Mouse (Mus musculus) ES-Bruce4 (cell line): ENCODE results near the gene Gm28053. TPM values are rescaled to one million over a fixed set of nuclear protein-coding genes. Genes with fewer than 3 reads are reported as not detected.

Experiments
- H3K27ac ChIP-seq: 2 replicates; pipeline ENCODE4 v1.5.1; 2012; ENCODE audit warnings: low read length, inconsistent platforms; ENCODE audit not compliant: insufficient read depth
- H3K27me3 ChIP-seq: 2 replicates; pipeline ENCODE4 v1.6.1; 2012; ENCODE audit warnings: mild to moderate bottlenecking, low read length, inconsistent platforms; ENCODE audit not compliant: control insufficient read depth, poor library complexity, insufficient read depth, severe bottlenecking
- H3K36me3 ChIP-seq: 2 replicates; pipeline ENCODE4 v1.6.1; 2012; ENCODE audit warnings: inconsistent platforms, mild to moderate bottlenecking, low read length, moderate library complexity; ENCODE audit not compliant: control insufficient read depth, poor library complexity, insufficient read depth, severe bottlenecking
- H3K4me1 ChIP-seq: one replicate; pipeline ENCODE4 v1.8.1; 2011; ENCODE audit warnings: low read length; ENCODE audit not compliant: control insufficient read depth, insufficient read depth
- H3K4me3 ChIP-seq: 2 replicates; pipeline ENCODE4 v1.5.1; 2011; ENCODE audit warnings: low read depth, mild to moderate bottlenecking, low read length
- H3K9ac ChIP-seq: 2 replicates; pipeline ENCODE4 v1.6.1; 2012; ENCODE audit warnings: low read depth, mild to moderate bottlenecking, inconsistent platforms; ENCODE audit not compliant: poor library complexity, severe bottlenecking
- H3K9me3 ChIP-seq: replicated peaks from 2 replicates; pipeline ENCODE4 v1.6.1; 2012; ENCODE audit warnings: mild to moderate bottlenecking, low read length, inconsistent platforms; ENCODE audit not compliant: control insufficient read depth, poor library complexity, insufficient read depth, severe bottlenecking
- CTCF ChIP-seq: IDR thresholded peaks from one replicate; pipeline ENCODE4 v1.8.1; 2011; ENCODE audit warnings: low read depth, low read length
- EP300 ChIP-seq: IDR thresholded peaks from 2 replicates; pipeline ENCODE4 v1.6.1; 2011; ENCODE audit warnings: low read depth, low read length; ENCODE audit not compliant: insufficient read depth
- POLR2A ChIP-seq: IDR thresholded peaks from one replicate; pipeline ENCODE4 v1.8.1; 2011; ENCODE audit warnings: low read length; ENCODE audit not compliant: insufficient read depth
- polyA plus RNA-seq: library from polyadenylated mRNA; stranded (reverse); fragments of >200 nt; gene quantifications from 2 replicates; pipeline ENCODE4 v1.2.4, GENCODE M21; 2011; ENCODE audit warnings: low read depth; ENCODE audit not compliant: missing spikeins, insufficient read depth, insufficient read length

Gene Gm28053
- polyA plus RNA-seq, 1 experiment = not detected

DNA sequence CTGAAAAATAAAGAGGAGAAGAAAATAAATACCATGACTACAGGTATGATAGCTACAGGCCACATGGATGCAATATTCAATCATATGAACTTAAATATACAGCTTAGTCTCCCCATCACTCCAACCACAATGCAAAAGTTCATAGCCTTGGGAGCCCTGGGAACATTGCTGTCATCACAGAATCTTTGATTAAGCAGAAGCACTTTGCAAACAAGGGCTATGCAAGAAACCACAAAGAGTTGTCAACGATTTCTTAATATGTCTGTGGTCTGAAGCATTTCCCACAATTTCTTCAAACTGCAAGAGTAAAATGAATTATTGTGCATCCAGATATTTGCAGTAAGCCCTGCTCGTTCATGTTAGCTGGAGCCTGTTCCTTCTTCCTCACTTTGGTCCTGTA, 18.6 kb downstream of the Gm28053 start:
- Histone ChIP-seq H3K9ac (no peak overlapping the region), H3K27me3 (no peaks in the 10 kb centered on the region; the same call in 1 of the 2 replicates), H3K4me1 (no peaks in the 10 kb centered on the region), H3K9me3 (no peaks in the 10 kb centered on the region), H3K36me3 (no peaks in the 10 kb centered on the region), H3K4me3 (no peak overlapping the region), H3K27ac (no peak overlapping the region)
- TF ChIP-seq POLR2A (no peak), EP300 (no peak), CTCF (no peak)

DNA sequence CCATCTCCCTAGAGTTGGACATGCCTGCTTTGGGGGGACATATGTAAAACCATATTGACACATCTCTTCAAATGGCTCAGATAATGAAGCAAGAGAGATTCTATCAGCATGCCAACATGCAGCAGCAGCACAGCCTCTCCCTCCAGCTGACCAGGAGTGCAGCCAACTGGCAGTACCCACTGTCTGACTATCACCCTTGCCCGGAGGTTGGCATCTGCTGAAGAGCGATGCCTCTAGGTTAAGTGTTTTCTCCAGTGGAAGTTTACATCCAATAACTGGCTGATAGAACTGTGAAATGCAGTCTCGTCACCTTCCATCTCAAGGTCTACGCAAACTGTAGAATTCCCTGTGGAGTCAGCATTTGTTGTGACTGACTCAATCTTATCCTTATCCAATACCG, 19.3 kb downstream of the Gm28053 start:
- no peaks in the 10 kb centered on the region for H3K36me3 ChIP-seq
- H3K9me3 ChIP-seq = no peaks in the 10 kb centered on the region
- no peak overlapping the region for H3K27ac ChIP-seq
- no peaks in the 10 kb centered on the region for H3K4me1 ChIP-seq
- no peak for TF ChIP-seq CTCF
- TF ChIP-seq EP300 = no peak
- no peak overlapping the region for H3K4me3 ChIP-seq
- no peak overlapping the region for H3K9ac ChIP-seq
- no peaks in the 10 kb centered on the region; the same call in 1 of the 2 replicates for H3K27me3 ChIP-seq

DNA sequence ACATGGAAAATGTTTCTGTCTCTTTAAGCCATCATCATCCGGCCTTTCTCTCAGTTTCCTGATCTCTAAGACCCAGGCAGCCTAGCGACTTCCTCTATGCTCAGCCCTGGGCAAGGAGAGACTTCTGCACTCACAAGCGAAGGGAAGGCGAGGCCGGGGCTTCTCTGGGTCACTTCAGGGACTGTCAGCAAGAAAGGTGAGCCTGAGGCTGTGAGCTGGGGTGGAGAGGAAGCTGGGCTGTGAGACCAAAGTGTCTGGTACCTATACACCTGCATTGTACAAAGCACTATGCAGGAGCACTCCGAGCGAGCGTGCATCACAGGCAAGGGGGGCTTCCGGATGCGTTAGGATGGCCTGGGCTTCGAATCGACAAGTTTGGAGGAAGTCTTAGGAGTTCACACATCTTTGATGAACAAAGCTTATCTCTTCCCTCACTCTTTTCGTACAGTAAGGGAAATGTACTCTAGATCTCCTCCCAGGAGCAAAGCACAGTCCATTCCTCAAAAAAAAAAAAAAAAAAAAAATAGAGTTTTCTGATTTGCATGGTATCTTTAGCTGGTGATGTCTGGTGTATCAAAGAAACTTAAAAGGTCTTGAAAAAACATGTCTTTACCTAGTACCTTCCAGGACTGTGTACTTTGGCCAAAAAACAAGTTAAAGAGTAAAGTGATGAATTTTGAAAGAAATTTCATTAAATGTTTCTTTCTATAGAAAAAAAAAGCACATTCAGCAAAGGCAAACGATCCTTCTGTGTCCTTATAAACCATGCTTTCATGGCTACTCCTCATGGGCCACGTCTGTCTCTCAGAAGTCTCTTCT, 20.8 kb downstream of the Gm28053 start, which contains the start of gene Gimap1:
Gene Gimap1 (plus strand): TSS at position 94 of the 819 bp plus-strand sequence.
- no peaks in the 10 kb centered on the region; the same call in 1 of the 2 replicates for H3K27me3 ChIP-seq
- no peaks in the 10 kb centered on the region for H3K4me1 ChIP-seq
- H3K27ac ChIP-seq = no peak within 1 kb of the TSS
- no peak within 1 kb of the TSS for H3K4me3 ChIP-seq
- no peak for TF ChIP-seq POLR2A
- TF ChIP-seq EP300 = no peak
- no peak for TF ChIP-seq CTCF
- no peak within 1 kb of the TSS for H3K9ac ChIP-seq
- H3K9me3 ChIP-seq = no peaks in the 10 kb centered on the region
- no peaks in the 10 kb centered on the region for H3K36me3 ChIP-seq

DNA sequence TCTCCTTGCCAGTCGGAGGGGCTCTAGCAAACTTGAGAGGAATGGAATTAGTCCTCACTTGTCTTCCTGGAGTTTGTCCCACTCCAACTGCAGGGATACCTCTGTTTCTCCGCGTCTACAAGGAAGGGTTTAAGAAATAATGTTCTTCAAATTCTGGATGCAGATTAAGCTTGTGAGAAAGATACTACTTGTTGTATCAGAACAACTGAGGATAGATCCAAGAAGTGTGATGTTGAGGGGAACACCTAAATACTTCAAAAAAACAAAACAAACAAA, 21.3 kb downstream of the Gm28053 start:
- no peaks in the 10 kb centered on the region for H3K9me3 ChIP-seq
- H3K36me3 ChIP-seq = no peaks in the 10 kb centered on the region
- no peak overlapping the region for H3K9ac ChIP-seq
- no peak overlapping the region for H3K27ac ChIP-seq
- H3K4me1 ChIP-seq = no peaks in the 10 kb centered on the region
- TF ChIP-seq CTCF (no peak), POLR2A (no peak), EP300 (no peak)
- no peaks in the 10 kb centered on the region; the same call in 1 of the 2 replicates for H3K27me3 ChIP-seq
- no peak overlapping the region for H3K4me3 ChIP-seq

DNA sequence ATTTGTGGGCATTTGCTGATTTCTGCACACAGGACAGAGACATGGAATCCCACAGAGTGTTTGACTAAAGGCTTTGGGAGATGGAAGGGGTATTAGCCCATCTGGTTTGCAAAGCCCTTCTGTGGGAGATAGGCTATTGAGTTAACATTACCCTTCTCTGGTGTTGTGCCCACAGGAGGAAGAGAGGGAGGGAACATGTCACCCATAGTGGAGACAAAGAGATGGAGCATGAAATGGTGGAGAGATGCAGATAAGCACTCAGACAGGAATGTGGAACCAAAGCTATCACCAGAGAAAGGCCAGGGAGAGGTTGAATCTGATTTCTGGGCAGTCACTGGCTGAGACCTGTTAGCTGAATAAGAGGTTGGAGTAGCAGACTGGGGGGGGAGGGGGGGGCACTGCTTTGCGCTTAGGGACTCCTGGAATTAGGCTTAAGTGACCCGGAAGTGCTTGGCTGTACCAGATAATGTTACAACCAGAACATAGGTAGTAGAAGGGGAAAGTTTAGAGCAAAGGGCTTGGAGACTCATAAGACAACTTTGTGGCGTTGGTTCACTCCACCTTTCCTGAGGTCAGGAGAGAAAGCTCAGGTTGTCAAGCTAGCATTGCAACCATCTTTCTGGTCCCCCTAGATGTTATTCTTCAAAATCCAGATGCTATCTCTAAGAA, 22.2 kb downstream of the Gm28053 start:
- Histone ChIP-seq H3K4me3 (no peak overlapping the region), H3K27me3 (no peaks in the 10 kb centered on the region; the same call in 1 of the 2 replicates), H3K27ac (no peak overlapping the region), H3K36me3 (no peaks in the 10 kb centered on the region), H3K9me3 (no peaks in the 10 kb centered on the region), H3K9ac (no peak overlapping the region), H3K4me1 (no peaks in the 10 kb centered on the region)
- TF ChIP-seq EP300 = no peak
- no peak for TF ChIP-seq POLR2A
- TF ChIP-seq CTCF = no peak

DNA sequence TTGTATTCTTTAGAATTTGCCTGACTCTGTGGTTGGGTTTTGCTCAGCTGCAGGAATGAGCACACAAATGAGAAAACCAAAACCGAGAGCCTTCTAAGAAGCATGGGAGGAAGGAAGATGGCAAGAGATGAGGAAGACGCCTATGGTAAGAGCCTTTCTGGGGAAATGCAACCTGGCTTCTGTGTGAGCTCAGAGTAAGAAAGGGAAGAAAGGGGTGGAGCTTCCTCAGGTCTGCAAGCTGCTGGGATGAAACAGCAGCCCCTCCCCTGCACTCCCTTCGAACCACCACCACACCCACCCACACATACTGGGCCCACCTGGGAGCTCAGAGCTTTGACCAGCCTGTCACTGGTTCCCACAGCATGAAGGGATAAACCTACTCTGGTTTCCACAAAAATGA, 22.9 kb downstream of the Gm28053 start:
- Histone ChIP-seq H3K9ac (no peak overlapping the region), H3K27ac (no peak overlapping the region), H3K4me3 (no peak overlapping the region), H3K9me3 (no peaks in the 10 kb centered on the region), H3K4me1 (no peaks in the 10 kb centered on the region), H3K27me3 (no peaks in the 10 kb centered on the region), H3K36me3 (no peaks in the 10 kb centered on the region)
- TF ChIP-seq EP300 (no peak), POLR2A (no peak), CTCF (no peak)
